Mouse (Mus musculus) heart, postnatal 10 days (tissue): Measurements from ENCODE around the gene Bora. TPM values are rescaled to one million over a fixed set of nuclear protein-coding genes. Genes with fewer than 3 reads are reported as not detected.
"Not testable (repeated sequence)": the region's sequence is repeated elsewhere in the genome, so short reads cannot be mapped to it uniquely, and the experiment has no call there.

ENCODE experiments used
- DNase-seq, 2 experiments: peaks; one replicate each; pipeline ENCODE4 v3.0.0; 2021
- intact Hi-C: fragments of 180-260 bp; cut with DNase I; formaldehyde crosslinking; loops from one replicate; pipeline ENCODE4 v1.15.1; 2025
- total RNA-seq, 2 experiments: library from RNA; stranded (reverse); gene quantifications; 2 replicates each; pipeline ENCODE4 v1.2.3; 2021

Bora gene
- total RNA-seq: 1 to 10 TPM; 5.3 to 7.1 TPM

DNA sequence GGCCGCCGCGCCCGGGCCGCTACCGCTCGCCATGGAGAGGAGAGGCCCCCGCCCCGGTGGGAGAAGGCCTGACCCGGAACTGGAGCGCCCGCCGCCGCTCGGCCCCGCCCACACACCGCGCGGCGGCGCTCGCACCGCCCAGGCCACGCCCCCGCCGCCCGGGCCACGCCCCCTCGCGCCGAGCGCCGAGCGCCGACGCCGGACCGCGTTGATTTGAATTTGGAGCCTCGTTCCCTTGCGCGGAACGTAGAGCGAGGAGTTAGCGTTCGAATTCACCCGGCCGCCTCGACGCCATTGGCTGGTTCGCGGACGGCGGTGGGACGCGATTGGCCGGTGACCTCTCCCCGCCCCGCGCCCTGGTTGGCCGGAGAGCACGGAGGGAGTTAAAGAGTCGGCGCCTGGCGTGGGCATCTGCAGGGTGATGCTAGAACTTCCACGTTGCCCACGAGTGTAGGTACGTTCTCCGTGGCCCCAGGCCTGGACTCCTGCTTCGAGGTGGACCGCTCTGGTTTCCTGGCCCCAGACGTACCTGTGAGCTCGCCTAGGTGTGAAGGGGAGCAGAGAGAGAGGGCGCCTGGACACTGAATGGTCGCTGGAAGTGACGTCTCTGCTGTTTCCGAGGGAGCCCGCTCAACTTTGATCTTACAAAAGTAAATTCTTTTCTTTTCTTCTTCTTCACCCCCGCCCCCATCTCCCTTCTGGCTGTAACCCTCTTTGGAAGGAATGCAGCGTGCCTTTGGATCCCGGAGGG, at the start of gene Bora, which contains the start of gene Mzt1:
TSS of gene Bora (plus strand) at position 192 of the 751 bp plus-strand sequence.
TSS of gene Mzt1 (minus strand) at position 104 of the 751 bp plus-strand sequence.
- DNase-seq: peak; percentile 91 to 94
- intact Hi-C loops: loop anchor here (5.0 kb wide), 1 partner anchor 51 kb away; the partner anchor contains the start of genes Dis3 and Pibf1

DNA sequence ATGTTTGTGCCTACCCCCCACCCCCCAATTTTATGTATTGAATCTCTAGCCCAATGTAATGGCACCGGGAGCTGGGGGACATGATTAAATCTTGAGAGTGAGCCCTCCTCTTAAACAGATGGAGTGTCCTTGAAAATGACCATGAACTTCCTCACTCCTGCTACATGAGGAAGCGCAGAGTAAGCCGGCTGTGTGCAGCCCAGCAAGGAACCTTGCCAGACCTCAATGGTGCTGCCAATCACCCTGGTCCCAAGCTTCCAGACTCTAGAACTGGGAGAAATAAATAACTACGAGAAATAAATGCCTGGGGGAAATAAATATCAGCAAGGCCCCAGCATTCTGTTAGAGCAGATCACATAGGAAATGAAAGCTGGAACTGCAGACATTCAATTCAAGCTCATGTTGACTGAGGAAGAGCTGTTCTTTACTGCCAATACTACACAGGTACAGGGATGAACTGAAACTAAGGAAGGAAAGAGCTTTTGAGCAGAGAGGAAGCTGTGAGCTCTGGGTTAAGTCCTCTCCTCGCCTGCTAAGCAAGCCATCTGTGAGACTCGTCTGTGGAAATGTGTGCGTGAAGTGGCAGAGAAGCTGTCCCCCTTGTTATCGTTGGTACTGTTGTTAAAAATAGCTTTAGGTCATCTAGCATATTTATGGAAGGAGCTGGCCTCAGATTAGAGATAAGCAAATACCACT, 35.6 kb upstream of the Bora start:
- DNase-seq: peak; percentile 58 to 64
- intact Hi-C loops: loop anchor here (5.0 kb wide), 1 partner anchor 58 kb away; no protein-coding TSS in a partner anchor

DNA sequence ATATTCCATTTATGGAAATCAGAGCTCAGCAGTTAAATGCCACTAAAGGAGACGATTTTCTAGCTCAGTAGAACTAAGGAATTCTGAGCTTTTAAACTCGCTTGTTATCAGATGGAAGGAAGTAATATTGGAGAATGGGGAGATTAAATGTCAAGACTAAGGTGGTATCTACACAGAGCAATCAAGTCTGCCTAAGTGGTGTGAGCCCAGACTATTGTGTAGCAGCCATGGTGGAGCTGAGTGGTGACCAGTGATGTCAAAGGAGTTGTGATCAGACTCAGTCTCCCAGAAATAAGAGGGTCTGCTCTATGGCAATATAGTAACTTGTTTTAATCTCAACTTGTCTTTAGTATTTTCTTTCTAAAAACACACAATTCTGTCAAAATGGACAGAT, 35.1 kb upstream of the Bora start:
- intact Hi-C loops: loop anchor here (5.0 kb wide), 1 partner anchor 59 kb away; no protein-coding TSS in a partner anchor
- no peak for DNase-seq

DNA sequence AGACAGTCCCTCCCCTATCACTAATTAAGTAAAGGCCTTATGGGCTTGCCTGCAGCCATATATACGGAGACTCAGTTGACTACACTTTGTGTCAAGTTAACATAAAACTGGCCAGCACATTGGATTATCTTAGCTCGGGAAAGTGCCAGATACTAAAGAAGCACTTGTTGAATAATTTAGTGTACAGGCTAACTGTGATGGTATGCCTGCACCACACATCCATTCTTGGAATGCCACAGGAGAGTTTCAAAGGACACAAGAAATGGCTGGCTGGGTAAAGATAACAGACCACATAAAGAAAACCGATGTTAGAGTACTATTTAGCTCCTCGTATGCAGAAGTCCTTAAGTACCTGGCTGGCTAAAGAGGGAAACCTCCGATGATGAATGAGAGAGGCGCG, 27.3 kb upstream of the Bora start:
- intact Hi-C loops: loop anchor here (2.0 kb wide), 1 partner anchor 836 kb away; no protein-coding TSS in a partner anchor
- DNase-seq: no peak

DNA sequence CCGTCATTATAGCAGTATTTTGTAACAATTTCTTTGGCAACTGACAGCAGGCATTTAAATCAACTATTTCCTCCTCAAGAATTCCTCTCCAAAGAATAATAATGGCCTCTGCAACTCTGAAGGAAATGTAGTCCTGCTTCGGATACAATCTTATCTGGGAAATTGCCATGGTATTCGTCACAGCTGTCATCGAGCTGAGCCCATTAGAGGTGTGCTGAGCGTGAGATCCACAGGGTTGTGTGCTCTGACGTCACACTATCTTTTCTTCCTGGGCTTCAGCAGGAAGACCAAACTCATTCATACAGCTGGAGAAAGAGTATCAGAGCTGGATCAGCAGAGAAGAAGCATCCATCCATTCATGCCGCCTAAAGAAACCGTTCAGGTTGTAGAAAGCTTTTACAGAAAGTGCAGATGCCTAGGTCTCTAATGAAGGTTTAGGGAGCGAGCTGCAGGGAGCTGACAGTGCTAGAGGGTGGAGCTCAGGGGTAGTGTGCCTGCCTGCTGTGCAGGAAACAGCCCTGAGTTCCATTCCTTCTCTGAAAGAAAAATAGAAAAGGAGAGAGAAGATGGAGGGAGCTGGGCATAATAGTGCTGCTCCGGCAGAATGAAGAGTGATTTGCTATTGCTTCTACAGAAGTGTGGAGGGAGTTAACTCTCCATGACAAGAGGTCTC, 26.8 kb upstream of the Bora start:
- intact Hi-C loops: loop anchor here (2.0 kb wide), 1 partner anchor 836 kb away; no protein-coding TSS in a partner anchor
- DNase-seq: peak; percentile 26 to 36

DNA sequence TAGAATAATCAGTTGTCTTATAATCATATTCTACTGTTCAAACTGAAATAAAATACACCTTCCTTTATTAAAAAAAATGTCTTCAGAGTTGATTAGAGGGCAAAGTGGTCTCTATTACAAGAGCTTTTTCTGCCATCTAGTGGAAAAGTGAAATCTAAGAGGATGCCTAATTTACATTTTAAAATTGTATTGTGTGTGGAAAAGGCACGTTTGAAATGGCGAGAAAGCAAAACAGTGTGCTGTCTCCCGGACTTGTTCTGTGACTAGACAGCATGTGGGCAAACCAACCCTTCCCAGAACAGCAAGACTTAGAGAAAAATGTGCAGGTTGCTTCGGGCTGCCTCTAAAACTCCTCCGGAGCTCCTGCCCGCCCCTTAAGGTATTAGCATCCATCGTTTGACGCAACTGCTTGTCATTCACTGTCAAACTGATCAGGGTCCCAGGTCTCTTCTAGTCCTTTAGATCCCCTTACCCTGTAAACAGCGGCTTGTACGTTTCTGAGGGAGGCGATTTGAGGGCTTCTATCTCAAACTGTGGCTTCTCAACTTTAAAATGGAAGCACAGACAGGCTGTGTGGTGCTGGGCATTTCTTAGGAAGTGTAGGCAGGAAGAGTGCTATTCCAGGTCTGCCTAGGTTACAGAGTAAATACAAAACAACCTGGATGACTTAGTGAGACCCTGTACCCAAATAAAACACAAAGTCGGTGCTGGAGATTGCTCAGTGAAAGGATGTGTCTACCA, 23.5 kb upstream of the Bora start:
- intact Hi-C loops: loop anchor here (2.0 to 10.0 kb wide), 2 partner anchors 1468 to 1692 kb away; no protein-coding TSS in a partner anchor
- no peak for DNase-seq

DNA sequence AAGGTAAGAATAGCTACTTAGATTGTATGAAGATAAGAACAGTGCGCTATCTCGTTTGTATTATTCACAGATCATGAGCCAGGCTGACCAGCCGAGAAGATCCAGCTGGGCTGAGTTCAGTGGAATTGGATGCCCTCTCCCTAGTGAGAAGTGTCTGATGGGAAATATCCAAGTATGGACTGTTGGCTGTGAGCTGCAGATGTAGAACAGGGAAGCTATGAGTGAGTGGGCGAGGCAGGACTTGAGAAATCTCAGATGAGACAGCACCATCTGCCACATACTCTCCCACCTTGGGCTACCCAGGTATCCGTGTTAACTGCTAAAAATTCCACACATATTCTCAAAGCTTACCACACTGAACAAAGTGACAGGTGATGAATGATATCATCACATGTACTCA, 16.0 kb upstream of the Bora start:
- DNase-seq: no peak
- intact Hi-C loops: loop anchor here (10.0 kb wide), 1 partner anchor 1475 kb away; no protein-coding TSS in a partner anchor

DNA sequence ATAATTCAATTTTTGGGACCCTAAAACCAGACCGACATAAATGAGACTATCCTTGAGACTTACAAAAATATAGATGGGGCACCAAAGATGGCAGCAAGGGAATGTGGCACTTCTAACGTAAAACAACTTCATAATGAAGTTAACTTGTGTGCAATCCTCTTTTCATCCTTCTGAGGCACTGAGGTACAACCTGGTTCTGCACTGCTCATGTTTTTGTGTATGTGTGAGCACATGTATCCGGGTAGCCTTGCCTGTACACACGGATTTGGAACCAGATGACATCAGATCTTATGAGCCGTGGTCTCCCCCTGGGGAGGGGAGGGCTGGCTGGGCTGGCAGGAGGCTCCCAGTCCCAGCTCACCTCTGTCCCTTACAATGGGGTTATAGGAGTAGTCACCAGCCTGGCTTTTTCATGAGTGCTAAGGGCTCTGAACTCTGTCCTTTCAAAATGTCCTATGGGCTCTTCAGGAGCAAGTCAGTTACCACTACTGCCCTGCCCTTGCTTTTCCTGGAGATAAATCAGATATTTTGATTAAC, 14.6 kb upstream of the Bora start:
- intact Hi-C loops: no loop called here

DNA sequence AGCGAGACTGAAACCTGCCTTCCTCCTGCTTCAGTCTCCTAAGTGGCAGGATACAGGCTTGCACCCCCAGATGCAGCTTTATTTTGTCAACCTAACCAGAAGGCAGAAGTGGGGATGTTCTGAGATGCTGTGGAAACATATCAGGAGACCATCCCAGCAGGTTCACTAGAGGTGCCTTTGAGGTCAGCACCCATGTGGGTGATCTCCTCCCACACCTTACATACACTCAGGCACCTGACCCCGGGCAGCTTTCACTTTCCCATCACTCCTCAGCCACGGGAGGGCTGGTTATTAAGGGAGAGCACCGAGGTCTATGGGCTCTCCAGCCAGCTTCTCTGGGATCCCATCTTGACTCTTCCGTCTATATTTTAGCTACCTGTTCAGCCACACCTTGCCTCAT, 13.4 kb upstream of the Bora start:
- DNase-seq: no peak
- intact Hi-C loops: no loop called here

More for the DNA sequence above, 14.6 kb upstream of the Bora start:
- no peak for DNase-seq

DNA sequence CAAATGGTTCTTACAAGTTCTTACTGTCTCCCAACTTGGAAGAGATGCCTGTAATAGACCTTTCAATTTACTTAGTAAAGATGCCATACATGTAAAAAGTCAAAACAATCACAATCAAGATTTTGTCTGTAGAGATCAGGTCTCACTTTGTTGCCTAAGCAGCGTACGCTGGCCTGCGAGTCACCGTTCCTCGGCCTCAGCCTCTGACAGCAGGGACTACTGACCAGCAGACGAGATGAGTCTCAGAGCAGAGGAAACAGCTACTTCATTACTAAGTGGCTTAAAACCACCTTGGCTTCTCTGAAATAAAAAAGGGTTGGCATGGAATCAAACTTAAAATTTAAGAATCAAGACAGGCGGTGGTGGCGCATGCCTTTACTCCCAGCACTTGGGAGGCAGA, 11.2 kb upstream of the Bora start:
- intact Hi-C loops, DNase-seq: not testable (repeated sequence)

DNA sequence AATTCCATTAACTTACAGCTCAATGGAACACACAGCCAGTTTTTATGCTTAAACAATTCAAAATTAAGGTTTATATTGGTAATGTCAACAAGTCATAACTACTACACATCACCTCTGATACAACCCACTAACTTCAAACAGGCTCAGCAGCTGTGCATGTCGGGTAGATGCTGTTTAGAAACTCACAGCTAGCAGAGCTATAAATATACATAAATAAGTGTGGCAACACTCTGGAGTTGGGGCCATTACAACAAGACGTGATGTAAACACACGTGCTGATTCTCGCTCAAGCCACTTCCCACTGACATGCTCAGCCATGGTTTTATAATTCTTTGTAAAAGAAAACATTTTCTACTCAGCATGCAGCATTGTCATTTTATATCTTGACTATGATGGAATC, 10.0 kb upstream of the Bora start:
- no peak for DNase-seq
- intact Hi-C loops: no loop called here

DNA sequence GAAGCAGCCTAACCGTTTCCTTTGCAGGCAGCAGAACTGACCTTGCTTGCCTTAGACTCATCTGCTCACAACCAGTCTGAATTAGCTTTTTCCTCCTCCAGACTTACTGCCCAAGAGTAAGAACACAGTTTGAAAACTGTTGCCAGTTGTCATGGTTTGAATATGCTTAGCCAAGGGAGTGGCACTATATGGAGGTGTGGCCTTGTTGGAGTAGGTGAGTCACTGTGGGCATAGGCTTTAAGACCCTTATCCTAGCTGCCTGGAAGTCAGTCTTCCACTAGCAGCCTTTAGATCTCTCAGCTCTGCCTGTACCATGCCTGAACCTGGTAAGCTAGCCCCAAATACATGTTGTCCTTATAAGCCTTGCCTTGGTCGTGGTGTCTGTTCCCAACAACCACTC, 8.3 kb upstream of the Bora start:
- no peak for DNase-seq
- intact Hi-C loops: no loop called here

DNA sequence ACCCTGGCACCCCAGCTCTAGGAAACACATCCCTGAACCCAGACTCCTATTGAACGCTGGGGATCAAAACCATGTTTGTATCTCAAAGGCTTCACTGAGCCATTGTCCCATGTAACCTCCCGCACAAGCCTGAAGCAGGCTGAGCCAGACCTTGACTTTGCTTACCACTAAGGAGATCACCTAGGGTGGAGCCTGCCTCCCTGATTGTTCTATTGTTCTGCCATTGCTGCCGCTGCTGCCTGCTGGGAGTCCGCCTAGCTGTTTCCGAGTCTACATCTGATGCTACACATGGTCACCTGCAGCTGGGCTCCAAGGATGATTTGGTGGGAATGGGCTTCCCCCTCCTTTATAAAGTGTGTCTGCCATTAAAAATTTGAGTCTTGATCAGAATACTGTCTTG, 6.7 kb upstream of the Bora start:
- DNase-seq: not testable (repeated sequence)

DNA sequence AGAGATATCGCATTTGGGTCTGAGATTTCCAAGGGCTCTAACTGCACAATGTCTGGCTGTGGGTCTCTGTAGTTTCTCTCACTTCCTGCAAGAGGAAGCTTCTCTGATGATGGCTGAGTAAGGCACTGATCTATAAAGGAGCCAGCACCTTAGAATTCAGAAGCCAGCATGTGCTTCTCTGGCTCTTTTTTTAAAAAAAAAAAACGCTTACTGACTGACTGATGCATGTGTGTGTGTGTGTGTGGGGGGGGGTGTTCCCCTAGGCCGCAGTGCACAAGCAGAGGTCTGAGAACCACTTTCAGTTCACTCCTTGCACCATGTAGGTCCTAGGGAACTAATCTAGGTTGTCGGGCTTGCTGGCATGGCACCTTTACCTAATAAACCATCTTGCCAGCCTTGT, 4.6 kb upstream of the Bora start:
- DNase-seq: no peak
- intact Hi-C loops: no loop called here

More for the DNA sequence above, 6.7 kb upstream of the Bora start:
- intact Hi-C loops: not testable (repeated sequence)

DNA sequence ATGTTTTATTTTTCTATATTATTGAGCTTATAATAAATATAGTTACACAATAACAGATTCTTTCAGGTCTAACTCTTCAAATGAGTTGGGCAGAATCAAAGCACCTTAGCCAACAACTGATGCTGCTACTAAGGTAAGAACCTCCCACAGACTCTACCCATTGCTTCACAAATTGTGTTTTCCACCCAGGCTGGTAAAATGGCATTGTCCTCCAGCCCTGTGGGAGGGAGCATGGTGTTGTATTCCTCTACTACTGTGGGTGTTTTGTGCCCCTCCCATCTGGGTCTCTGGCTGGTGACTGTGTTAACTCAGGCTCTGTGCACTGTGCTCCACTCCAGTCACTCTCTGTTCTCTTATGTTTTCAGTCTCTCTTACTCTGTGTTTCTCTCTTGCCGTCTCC, 2.5 kb upstream of the Bora start:
- intact Hi-C loops: no loop called here
- DNase-seq: no peak

DNA sequence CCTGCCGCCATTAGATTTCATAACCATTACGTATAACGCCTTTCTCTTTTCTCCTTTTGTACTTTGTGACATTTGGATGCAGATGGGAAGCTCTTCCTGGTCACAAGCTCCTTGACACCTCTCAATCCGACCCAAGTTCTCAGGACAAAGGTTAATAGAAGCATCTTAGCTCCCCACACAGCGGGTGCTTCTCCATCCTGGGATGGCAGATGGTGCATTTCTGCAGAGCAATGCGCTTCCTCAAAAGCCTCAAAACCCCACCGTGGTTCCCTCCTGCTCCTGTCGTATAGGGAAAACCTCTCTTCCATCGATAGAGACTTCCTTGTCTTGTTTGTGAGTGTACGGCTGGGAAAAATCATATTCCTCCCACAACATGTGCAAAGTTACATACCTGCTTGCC, 1.9 kb upstream of the Bora start:
- intact Hi-C loops: no loop called here
- DNase-seq: no peak

DNA sequence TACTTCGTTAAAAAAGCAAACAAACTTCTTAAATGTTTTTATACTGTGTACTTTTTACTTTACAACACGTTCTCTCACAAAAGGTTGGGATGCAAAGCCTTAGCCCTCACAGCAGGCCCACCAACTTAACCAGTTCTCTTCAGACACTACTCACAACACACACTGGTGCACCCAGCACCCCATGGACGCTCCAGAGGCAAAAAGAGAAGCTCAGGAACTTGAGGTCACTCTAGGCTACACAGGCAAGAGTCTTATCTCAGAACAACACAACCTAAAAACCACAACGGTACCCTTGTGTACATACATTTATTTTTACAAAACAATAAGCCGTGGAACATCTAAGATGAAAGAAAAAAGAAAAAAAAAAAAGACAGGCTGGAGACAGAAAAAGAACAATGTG, 1.3 kb upstream of the Bora start:
- DNase-seq: no peak
- intact Hi-C loops: loop anchor here (5.0 kb wide), 1 partner anchor 53 kb away; the partner anchor contains the start of genes Dis3 and Pibf1

DNA sequence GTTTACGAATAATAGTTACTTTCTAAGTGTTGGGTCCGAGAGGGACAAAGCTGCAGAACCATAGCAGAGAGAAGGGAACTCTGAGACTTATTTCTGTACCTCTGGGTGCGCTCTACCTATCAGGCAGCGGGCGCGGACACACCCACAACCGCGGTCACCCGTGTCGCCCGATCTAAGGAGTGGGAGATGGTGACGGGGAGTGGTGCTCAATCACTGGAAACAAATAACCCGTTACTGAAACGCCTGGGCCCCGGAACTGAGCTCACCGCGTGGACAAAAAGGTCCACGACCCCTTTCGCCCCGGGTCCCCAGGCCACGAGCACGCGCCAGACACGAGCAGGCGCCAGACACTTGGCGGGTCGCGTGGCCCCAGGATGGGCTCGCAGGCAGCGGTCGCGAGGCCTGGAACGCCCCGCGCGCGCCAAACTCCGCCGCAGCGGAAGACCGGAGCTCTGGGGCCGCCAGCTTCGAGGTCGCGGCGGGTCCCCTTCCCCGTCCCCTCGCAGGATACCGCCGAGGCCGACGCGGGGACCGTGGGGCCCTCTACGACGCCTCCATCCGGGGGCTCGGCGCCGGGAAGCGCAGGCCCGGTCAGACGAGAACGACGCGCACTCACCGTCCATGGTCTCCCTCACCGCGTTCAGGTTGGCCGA, 518 bp upstream of the Bora start:
- intact Hi-C loops: loop anchor here (5.0 kb wide), 1 partner anchor 52 kb away; the partner anchor contains the start of genes Dis3 and Pibf1
- DNase-seq: peak in 1 of 2 experiments; percentile 24

DNA sequence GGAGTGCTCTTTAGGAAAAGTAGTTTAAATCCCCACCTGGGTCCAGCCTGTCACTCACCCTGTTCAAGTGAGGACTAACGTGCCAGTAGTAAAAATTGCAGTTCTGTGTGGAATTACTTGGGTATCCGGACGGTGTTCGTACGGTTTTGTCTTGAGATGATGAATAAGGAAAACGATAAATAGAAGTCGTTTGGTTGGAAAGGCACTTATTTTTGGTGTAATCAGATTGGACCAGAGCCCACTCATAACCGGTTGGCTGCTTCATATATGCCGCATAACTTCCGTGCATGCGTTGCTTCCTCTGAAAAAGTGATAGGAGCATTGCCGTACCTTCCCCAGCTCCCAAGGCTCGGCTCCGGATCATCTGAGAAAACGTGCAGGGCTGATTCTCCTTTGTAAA, 760 bp downstream of the Bora start:
- DNase-seq: no peak

More for the DNA sequence above, 760 bp downstream of the Bora start:
- intact Hi-C loops: loop anchor here (5.0 kb wide), 1 partner anchor 51 kb away; the partner anchor contains the start of genes Dis3 and Pibf1
